Mouse (Mus musculus): Measurements from ENCODE around the gene As3mt. TPM values are rescaled to one million over a fixed set of nuclear protein-coding genes. Genes with fewer than 3 reads are reported as not detected.

The As3mt gene
- polyA plus RNA-seq, 1 experiment, result 21.9 TPM

- no peak for DNase-seq (ENCODE audit: low spot score)
Measured at GRCm38 (mm10) chr19:46784502-46784901, 77.2 kb downstream of the As3mt start.

DNA sequence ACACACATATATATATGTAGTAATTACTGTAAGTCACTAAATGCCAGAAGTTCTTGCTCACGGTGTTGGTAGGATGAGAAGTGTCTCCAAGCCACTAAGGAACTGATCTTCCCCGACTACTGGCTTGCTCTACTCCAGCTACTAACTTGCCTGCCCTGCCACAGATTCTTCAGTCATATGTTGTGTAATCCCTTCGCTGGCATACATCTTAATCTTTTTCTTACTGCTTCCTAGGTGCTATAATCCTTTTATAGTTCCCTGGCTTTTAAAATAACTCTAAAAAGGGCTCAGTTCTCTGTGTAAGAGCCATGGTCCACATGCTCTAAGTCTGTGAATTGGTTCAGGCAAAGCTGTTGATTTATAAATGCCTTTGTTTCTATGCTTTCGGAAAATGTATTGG lies 78.4 kb downstream of the As3mt start:
- DNase-seq (ENCODE audit: low spot score), result no peak

DNA sequence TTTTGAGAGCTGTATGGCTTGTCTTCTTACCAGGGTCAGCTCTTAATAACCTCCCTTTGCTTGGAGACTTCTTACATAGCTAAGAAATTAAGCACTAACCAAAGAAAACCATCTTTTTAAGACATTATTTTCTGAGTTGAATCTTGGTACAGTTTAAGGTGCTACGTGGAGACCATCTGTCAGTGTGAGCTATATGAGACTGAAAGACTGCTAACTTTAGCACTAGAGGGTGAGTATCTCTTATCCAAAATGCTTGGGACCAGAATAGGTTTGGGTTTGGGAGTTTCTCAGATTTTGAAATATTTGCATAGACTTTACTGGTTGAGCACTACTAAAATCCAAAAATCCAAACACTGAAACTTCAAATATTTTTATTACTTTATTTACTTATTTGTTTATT lies 82.5 kb downstream of the As3mt start:
- no peak for DNase-seq (ENCODE audit: low spot score)

Other genes starting within 250 kb of the As3mt start
- gene Trim8, start 205.8 kb upstream of the As3mt start, polyA plus RNA-seq (2012; rRNA removed), result 17.2 and 25.2 TPM in 2 replicates
- gene Arl3, start 134.3 kb upstream of the As3mt start, polyA plus RNA-seq (2012; rRNA removed), result 93.7 and 103 TPM in 2 replicates
- 5.8 and 7.5 TPM in 2 replicates for gene Sfxn2, start 134.1 kb upstream of the As3mt start, polyA plus RNA-seq (2012; rRNA removed)
- 60.0 and 70.2 TPM in 2 replicates for gene Wbp1l, start 108.4 kb upstream of the As3mt start, polyA plus RNA-seq (2012; rRNA removed)
- not detected in 2 replicates for gene Cyp17a1, start 34.3 kb upstream of the As3mt start, polyA plus RNA-seq (2012; rRNA removed)
- 11.8 and 12.8 TPM in 2 replicates for gene Borcs7, start 17.6 kb upstream of the As3mt start, polyA plus RNA-seq (2012; rRNA removed)
- gene Cnnm2, start 54.1 kb downstream of the As3mt start, polyA plus RNA-seq (2012; rRNA removed), result 11.6 and 11.9 TPM in 2 replicates